Mouse (Mus musculus): ENCODE measurements around the gene Ube2h.

DNA sequence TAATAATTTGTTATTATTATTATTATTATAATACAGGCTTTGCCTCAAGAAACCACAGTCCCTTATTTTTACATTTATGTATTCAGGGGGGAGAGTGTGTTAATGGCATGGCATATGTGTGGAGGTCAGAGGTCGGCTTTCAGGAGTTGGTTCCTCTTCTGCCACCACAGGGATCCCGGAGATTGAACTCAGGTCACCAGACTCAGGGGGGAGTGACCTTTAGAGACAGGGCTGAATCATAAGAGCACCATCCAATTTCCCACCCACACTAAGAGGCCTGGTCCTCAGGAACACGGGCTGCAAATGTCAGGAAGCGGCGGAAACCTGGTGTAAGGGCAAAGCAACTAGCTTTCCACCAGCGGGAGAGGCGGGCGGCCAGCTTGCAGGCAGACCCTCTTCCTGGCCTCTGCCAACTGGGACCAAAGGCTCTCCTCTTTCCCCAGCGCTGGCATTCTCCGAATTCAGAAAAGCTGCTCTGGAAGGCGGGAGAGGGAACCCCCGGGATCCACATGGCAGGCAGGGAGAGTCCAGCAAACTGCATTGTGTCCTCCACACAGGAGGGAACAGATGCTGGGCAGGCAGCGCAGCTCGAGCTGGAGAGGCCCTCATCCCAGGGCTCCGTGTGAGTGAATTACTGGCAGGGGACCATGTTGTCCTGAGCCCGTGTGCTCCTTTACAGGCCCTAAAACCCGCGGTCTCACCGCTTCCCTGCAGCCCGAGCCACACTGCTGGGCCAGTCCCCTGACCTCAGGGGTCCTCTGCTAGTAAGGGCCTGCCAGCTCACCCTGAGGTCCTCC, 99.8 kb downstream of the Ube2h start:
- TF ChIP-seq CTCF (conservative IDR thresholded peaks at IDR 0.05; ENCODE audit: insufficient read depth, insufficient read length, low read depth, low read length) (no peak), POLR2A (IDR thresholded peaks at IDR 0.05; ENCODE audit: low read depth, low read length) (no peak)
